Mouse (Mus musculus): ENCODE measurements around the gene Adh6b. TPM values are rescaled to one million over a fixed set of nuclear protein-coding genes. Genes with fewer than 3 reads are reported as not detected.

The Adh6b gene
- polyA plus RNA-seq, 1 experiment from 2014 or later: 4.5 TPM

- H3K4me2 ChIP-seq (ENCODE audit: low read length): peak overlapping the region; percentile 12; the same call in 1 of the 2 replicates
- H3K27ac ChIP-seq (replicated peaks in 1 of 2; ENCODE audit: control insufficient read depth in 1 of 2, insufficient read depth in 1 of 2, low read depth in 2 of 2, low read length in 2 of 2): no peak overlapping the region
- no peak overlapping the region for H3K4me3 ChIP-seq (ENCODE audit: control insufficient read depth in 1 of 2, insufficient read depth in 1 of 2, low read depth in 1 of 2, low read length in 2 of 2)
- no peak overlapping the region for H3K9ac ChIP-seq (ENCODE audit: low read length)
- 45% methylated on average over 8 of the region's 8 CpGs for WGBS
- ATAC-seq (ENCODE audit: insufficient number of reproducible peaks, insufficient read depth, low FRiP score, low read depth): no peak
- H3K36me3 ChIP-seq (ENCODE audit: control insufficient read depth, insufficient read depth, low read length): no peaks in the 10 kb centered on the region
- H3K27me3 ChIP-seq (ENCODE audit: control insufficient read depth, insufficient read depth, low read length): no peaks in the 10 kb centered on the region
- no peaks in the 10 kb centered on the region for H3K9me3 ChIP-seq (ENCODE audit: control insufficient read depth, low read length)
- H3K4me1 ChIP-seq (ENCODE audit: control insufficient read depth in 2 of 2, insufficient read depth in 2 of 2, low read length in 2 of 2): peaks cover 7 to 10% of the 10 kb centered on the region in 2 experiments; a peak in 3 of 4 replicates
Observed at GRCm38 (mm10) chr3:138306290-138306683, 35.3 kb upstream of the Adh6b start.

- Histone ChIP-seq H3K9me3 (ENCODE audit: control insufficient read depth, low read length) (no peaks in the 10 kb centered on the region), H3K4me3 (ENCODE audit: control insufficient read depth in 1 of 2, insufficient read depth in 1 of 2, low read depth in 1 of 2, low read length in 2 of 2) (no peak overlapping the region), H3K4me2 (ENCODE audit: low read length) (no peak overlapping the region), H3K27me3 (ENCODE audit: control insufficient read depth, insufficient read depth, low read length) (no peaks in the 10 kb centered on the region), H3K9ac (ENCODE audit: low read length) (no peak overlapping the region), H3K27ac (replicated peaks in 1 of 2; ENCODE audit: control insufficient read depth in 1 of 2, insufficient read depth in 1 of 2, low read depth in 2 of 2, low read length in 2 of 2) (no peak overlapping the region), H3K36me3 (ENCODE audit: control insufficient read depth, insufficient read depth, low read length) (no peaks in the 10 kb centered on the region), H3K4me1 (ENCODE audit: control insufficient read depth in 2 of 2, insufficient read depth in 2 of 2, low read length in 2 of 2) (no peaks in the 10 kb centered on the region)
- no peak for ATAC-seq (ENCODE audit: insufficient number of reproducible peaks, insufficient read depth, low FRiP score, low read depth)
- WGBS: 86% methylated on average over 8 of the region's 8 CpGs
Observed at GRCm38 (mm10) chr3:138309910-138310309, 31.7 kb upstream of the Adh6b start.

- Histone ChIP-seq H3K27ac (replicated peaks in 1 of 2; ENCODE audit: control insufficient read depth in 1 of 2, insufficient read depth in 1 of 2, low read depth in 2 of 2, low read length in 2 of 2) (no peak overlapping the region), H3K36me3 (ENCODE audit: control insufficient read depth, insufficient read depth, low read length) (no peaks in the 10 kb centered on the region), H3K4me3 (ENCODE audit: control insufficient read depth in 1 of 2, insufficient read depth in 1 of 2, low read depth in 1 of 2, low read length in 2 of 2) (no peak overlapping the region), H3K4me1 (ENCODE audit: control insufficient read depth in 2 of 2, insufficient read depth in 2 of 2, low read length in 2 of 2) (no peaks in the 10 kb centered on the region), H3K9ac (ENCODE audit: low read length) (no peak overlapping the region), H3K27me3 (ENCODE audit: control insufficient read depth, insufficient read depth, low read length) (no peaks in the 10 kb centered on the region), H3K9me3 (ENCODE audit: control insufficient read depth, low read length) (no peaks in the 10 kb centered on the region), H3K4me2 (ENCODE audit: low read length) (no peak overlapping the region)
- ATAC-seq (ENCODE audit: insufficient number of reproducible peaks, insufficient read depth, low FRiP score, low read depth): no peak
- 86% methylated on average over 6 of the region's 6 CpGs for WGBS
Observed at GRCm38 (mm10) chr3:138311015-138311414, 30.6 kb upstream of the Adh6b start.

GRCm38 (mm10) chr3:138312965-138313364, 28.6 kb upstream of the Adh6b start, which contains the start of gene Adh6a:
Gene Adh6a (plus strand): TSS chr3:138313286.
- H3K4me1 ChIP-seq (ENCODE audit: control insufficient read depth in 2 of 2, insufficient read depth in 2 of 2, low read length in 2 of 2): no peaks in the 10 kb centered on the region
- H3K4me2 ChIP-seq (ENCODE audit: low read length): no peak within 1 kb of the TSS
- H3K27ac ChIP-seq (replicated peaks in 1 of 2; ENCODE audit: control insufficient read depth in 1 of 2, insufficient read depth in 1 of 2, low read depth in 2 of 2, low read length in 2 of 2): no peak within 1 kb of the TSS
- no peak within 1 kb of the TSS for H3K4me3 ChIP-seq (ENCODE audit: control insufficient read depth in 1 of 2, insufficient read depth in 1 of 2, low read depth in 1 of 2, low read length in 2 of 2)
- no peaks in the 10 kb centered on the region for H3K27me3 ChIP-seq (ENCODE audit: control insufficient read depth, insufficient read depth, low read length)
- no peaks in the 10 kb centered on the region for H3K36me3 ChIP-seq (ENCODE audit: control insufficient read depth, insufficient read depth, low read length)
- no peak within 1 kb of the TSS for H3K9ac ChIP-seq (ENCODE audit: low read length)
- 81% methylated on average over 5 of the region's 5 CpGs for WGBS
- no peak for ATAC-seq (ENCODE audit: insufficient number of reproducible peaks, insufficient read depth, low FRiP score, low read depth)
- no peaks in the 10 kb centered on the region for H3K9me3 ChIP-seq (ENCODE audit: control insufficient read depth, low read length)

GRCm38 (mm10) chr3:138316908-138317472, 24.6 kb upstream of the Adh6b start:
- ATAC-seq (ENCODE audit: insufficient number of reproducible peaks, insufficient read depth, low FRiP score, low read depth): no peak
- no peak overlapping the region for H3K9ac ChIP-seq (ENCODE audit: low read length)
- H3K27me3 ChIP-seq (ENCODE audit: control insufficient read depth, insufficient read depth, low read length): no peaks in the 10 kb centered on the region
- H3K4me2 ChIP-seq (ENCODE audit: low read length): no peak overlapping the region
- H3K36me3 ChIP-seq (ENCODE audit: control insufficient read depth, insufficient read depth, low read length): no peaks in the 10 kb centered on the region
- no peaks in the 10 kb centered on the region for H3K4me1 ChIP-seq (ENCODE audit: control insufficient read depth in 2 of 2, insufficient read depth in 2 of 2, low read length in 2 of 2)
- H3K4me3 ChIP-seq (ENCODE audit: control insufficient read depth in 1 of 2, insufficient read depth in 1 of 2, low read depth in 1 of 2, low read length in 2 of 2): no peak overlapping the region
- no peaks in the 10 kb centered on the region for H3K9me3 ChIP-seq (ENCODE audit: control insufficient read depth, low read length)
- no peak overlapping the region for H3K27ac ChIP-seq (replicated peaks in 1 of 2; ENCODE audit: control insufficient read depth in 1 of 2, insufficient read depth in 1 of 2, low read depth in 2 of 2, low read length in 2 of 2)
- WGBS: 79% methylated on average over 2 of the region's 2 CpGs

GRCm38 (mm10) chr3:138325001-138325400, 16.6 kb upstream of the Adh6b start:
- Histone ChIP-seq H3K27ac (replicated peaks in 1 of 2; ENCODE audit: control insufficient read depth in 1 of 2, insufficient read depth in 1 of 2, low read depth in 2 of 2, low read length in 2 of 2) (no peak overlapping the region), H3K9me3 (ENCODE audit: control insufficient read depth, low read length) (peaks cover 5% of the 10 kb centered on the region; the same call in 1 of the 2 replicates), H3K9ac (ENCODE audit: low read length) (no peak overlapping the region), H3K36me3 (ENCODE audit: control insufficient read depth, insufficient read depth, low read length) (no peaks in the 10 kb centered on the region), H3K4me2 (ENCODE audit: low read length) (no peak overlapping the region), H3K4me3 (ENCODE audit: control insufficient read depth in 1 of 2, insufficient read depth in 1 of 2, low read depth in 1 of 2, low read length in 2 of 2) (no peak overlapping the region), H3K27me3 (ENCODE audit: control insufficient read depth, insufficient read depth, low read length) (no peaks in the 10 kb centered on the region), H3K4me1 (ENCODE audit: control insufficient read depth in 2 of 2, insufficient read depth in 2 of 2, low read length in 2 of 2) (no peaks in the 10 kb centered on the region)
- no peak for ATAC-seq (ENCODE audit: insufficient number of reproducible peaks, insufficient read depth, low FRiP score, low read depth)
- 90% methylated on average over 17 of the region's 17 CpGs for WGBS

- no peaks in the 10 kb centered on the region for H3K4me1 ChIP-seq (ENCODE audit: control insufficient read depth in 2 of 2, insufficient read depth in 2 of 2, low read length in 2 of 2)
- 89% methylated on average over 6 of the region's 6 CpGs for WGBS
- H3K27ac ChIP-seq (replicated peaks in 1 of 2; ENCODE audit: control insufficient read depth in 1 of 2, insufficient read depth in 1 of 2, low read depth in 2 of 2, low read length in 2 of 2): no peak overlapping the region
- no peak overlapping the region for H3K9ac ChIP-seq (ENCODE audit: low read length)
- no peak for ATAC-seq (ENCODE audit: insufficient number of reproducible peaks, insufficient read depth, low FRiP score, low read depth)
- H3K4me2 ChIP-seq (ENCODE audit: low read length): no peak overlapping the region
- no peaks in the 10 kb centered on the region for H3K36me3 ChIP-seq (ENCODE audit: control insufficient read depth, insufficient read depth, low read length)
- H3K27me3 ChIP-seq (ENCODE audit: control insufficient read depth, insufficient read depth, low read length): no peaks in the 10 kb centered on the region
- H3K4me3 ChIP-seq (ENCODE audit: control insufficient read depth in 1 of 2, insufficient read depth in 1 of 2, low read depth in 1 of 2, low read length in 2 of 2): no peak overlapping the region
- H3K9me3 ChIP-seq (ENCODE audit: control insufficient read depth, low read length): peaks cover 5% of the 10 kb centered on the region; the same call in 1 of the 2 replicates
Observed at GRCm38 (mm10) chr3:138325466-138325865, 16.1 kb upstream of the Adh6b start.

GRCm38 (mm10) chr3:138333910-138334309, 7.7 kb upstream of the Adh6b start:
- Histone ChIP-seq H3K9ac (ENCODE audit: low read length) (no peak overlapping the region), H3K36me3 (ENCODE audit: control insufficient read depth, insufficient read depth, low read length) (no peaks in the 10 kb centered on the region), H3K4me2 (ENCODE audit: low read length) (no peak overlapping the region), H3K4me1 (ENCODE audit: control insufficient read depth in 2 of 2, insufficient read depth in 2 of 2, low read length in 2 of 2) (peaks cover 4 to 11% of the 10 kb centered on the region in 2 experiments; a peak in 3 of 4 replicates), H3K27ac (replicated peaks in 1 of 2; ENCODE audit: control insufficient read depth in 1 of 2, insufficient read depth in 1 of 2, low read depth in 2 of 2, low read length in 2 of 2) (no peak overlapping the region), H3K4me3 (ENCODE audit: control insufficient read depth in 1 of 2, insufficient read depth in 1 of 2, low read depth in 1 of 2, low read length in 2 of 2) (no peak overlapping the region), H3K9me3 (ENCODE audit: control insufficient read depth, low read length) (no peaks in the 10 kb centered on the region), H3K27me3 (ENCODE audit: control insufficient read depth, insufficient read depth, low read length) (no peaks in the 10 kb centered on the region)
- ATAC-seq (ENCODE audit: insufficient number of reproducible peaks, insufficient read depth, low FRiP score, low read depth): no peak
- 73% methylated on average over 8 of the region's 8 CpGs for WGBS
